ENCODE assay signal across 11 mouse cellular contexts in genomic region chrX:140857445-140857844, GRCm38 (mm10). TPM values are rescaled to one million over a fixed set of nuclear protein-coding genes. Genes with fewer than 3 reads are reported as not detected.
DNase-seq lines count a peak whose midpoint lies in the region; ATAC-seq and TF ChIP-seq lines count a peak whose summit lies in the region.
"Had no signal": no experiment of that assay in that cellular context is flagged by ENCODE, and none has a peak within 500 bp of the region (broad histone marks: within the 10 kb centered on the region; RNA-seq: fewer than 3 reads in every experiment).

No protein-coding gene starts in this region.

- H3K36me3 ChIP-seq in kidney, adult 2 months (ENCODE audit: control insufficient read depth, insufficient read depth, low read length) = no peaks in the 10 kb centered on the region
- H3K36me3 ChIP-seq in MEL (ENCODE audit: control insufficient read depth in 1 of 2, insufficient read depth in 2 of 2, low read length in 2 of 2) = no peaks in the 10 kb centered on the region
- H3K36me3 ChIP-seq: limb, embryonic 12.5 days had no signal

- no peak for TF ChIP-seq EP300 in MEL (IDR thresholded peaks at IDR 0.05; ENCODE audit: low read depth in 1 of 2, low read length in 2 of 2)

- TF ChIP-seq CTCF in kidney, adult 2 months (conservative IDR thresholded peaks at IDR 0.05; ENCODE audit: insufficient read depth, insufficient read length, low read depth, low read length) = no peak
- TF ChIP-seq CTCF in MEL (IDR thresholded peaks at IDR 0.05 in 2 of 3, conservative IDR thresholded peaks at IDR 0.05 in 1 of 3; ENCODE audit: control insufficient read depth in 1 of 3, insufficient read depth in 1 of 3, low read depth in 2 of 3, low read length in 3 of 3, poor library complexity in 1 of 3, severe bottlenecking in 1 of 3) = peak; percentile 19 to 67 (median 57); a peak in 5 of 6 replicates

- no peak for ATAC-seq in erythroblast, adult 5-6 weeks (replicated peaks; ENCODE audit: low FRiP score, poor library complexity, severe bottlenecking)

- H3K9ac ChIP-seq in MEL (ENCODE audit: control insufficient read depth, low read depth, low read length, poor library complexity, severe bottlenecking) = no peak overlapping the region
- H3K9ac ChIP-seq: limb, embryonic 12.5 days had no signal

- H3K79me2 ChIP-seq in MEL (ENCODE audit: control insufficient read depth, insufficient read depth, low read length, poor library complexity) = no peaks in the 10 kb centered on the region

- WGBS in kidney, adult 2 months = 51% methylated on average over 2 of the region's 2 CpGs

- TF ChIP-seq RAD21 in MEL (IDR thresholded peaks at IDR 0.05; ENCODE audit: low read depth, low read length) = peak; percentile 47

- no peak overlapping the region for H3K4me3 ChIP-seq in kidney, adult 2 months (ENCODE audit: insufficient read depth, low read depth, low read length)
- no peak overlapping the region for H3K4me3 ChIP-seq in MEL (ENCODE audit: control insufficient read depth in 1 of 2, insufficient read depth in 1 of 2, low read depth in 2 of 2, low read length in 2 of 2)
- H3K4me3 ChIP-seq: limb, embryonic 12.5 days had no signal

- H3K4me1 ChIP-seq in kidney, adult 2 months (ENCODE audit: control insufficient read depth, insufficient read depth, low read length) = no peaks in the 10 kb centered on the region
- H3K4me1 ChIP-seq in MEL (ENCODE audit: control insufficient read depth in 1 of 2, insufficient read depth in 2 of 2, low read length in 2 of 2) = no peaks in the 10 kb centered on the region
- H3K4me1 ChIP-seq: limb, embryonic 12.5 days had no signal

- no peak for TF ChIP-seq POLR2A in kidney, adult 2 months (IDR thresholded peaks at IDR 0.05; ENCODE audit: low read depth, low read length)
- no peak for TF ChIP-seq POLR2A in MEL (IDR thresholded peaks at IDR 0.05; ENCODE audit: control insufficient read depth in 1 of 2, insufficient read depth in 1 of 2, low read depth in 1 of 2, low read length in 2 of 2, poor library complexity in 1 of 2)

- no peaks in the 10 kb centered on the region for H3K27me3 ChIP-seq in kidney, adult 2 months (replicated peaks; ENCODE audit: control insufficient read depth, insufficient read depth, low read length)
- H3K27me3 ChIP-seq in MEL (ENCODE audit: control insufficient read depth in 1 of 2, insufficient read depth in 2 of 2, low read length in 2 of 2) = no peaks in the 10 kb centered on the region; a peak in 1 of 4 replicates

- peak; percentile 3 for DNase-seq in kidney, adult 2 months
- no peak for DNase-seq in kidney, postnatal 36 days
- DNase-seq in 416B (ENCODE audit: low read depth) = peak; percentile 46
- peak; percentile 61 for DNase-seq in MEL (ENCODE audit: low read depth, low spot score)
- peak; percentile 9 for DNase-seq in embryo, embryonic 9.5 days (ENCODE audit: extremely low spot score)
- DNase-seq in urinary bladder, adult 18-20 months (ENCODE audit: low spot score in 2 of 2) = no peak
- no peak for DNase-seq in urinary bladder, postnatal 4 days (ENCODE audit: low spot score in 2 of 2)
- DNase-seq: adrenal gland, postnatal 25 days had no signal

- no peaks in the 10 kb centered on the region for H3K9me3 ChIP-seq in MEL (replicated peaks; ENCODE audit: insufficient read depth, low read length)
- H3K9me3 ChIP-seq: limb, embryonic 12.5 days had no signal

- no peak overlapping the region for H3K27ac ChIP-seq in kidney, adult 2 months (ENCODE audit: insufficient read depth, low read depth, low read length)
- H3K27ac ChIP-seq in MEL (ENCODE audit: control insufficient read depth, low read depth, low read length) = no peak overlapping the region
- H3K27ac ChIP-seq: limb, embryonic 12.5 days had no signal

TF ChIP-seq in MEL, 35 proteins besides CTCF, POLR2A, EP300 and RAD21:
- TF ChIP-seq ZNF384 (IDR thresholded peaks at IDR 0.05; ENCODE audit: low read depth, low read length) = peak; percentile 97
- no peak for TF ChIP-seq RCOR1 (IDR thresholded peaks at IDR 0.05; ENCODE audit: low read depth, low read length)
- TF ChIP-seq JUND (IDR thresholded peaks at IDR 0.05; ENCODE audit: low read depth, low read length) = no peak
- TF ChIP-seq SMC3 (IDR thresholded peaks at IDR 0.05; ENCODE audit: low read depth, low read length) = peak; percentile 53
- no peak for TF ChIP-seq POLR2AphosphoS2 (IDR thresholded peaks at IDR 0.05; ENCODE audit: low read length)
- TF ChIP-seq USF1 (IDR thresholded peaks at IDR 0.05; ENCODE audit: low read depth, low read length) = no peak
- no peak for TF ChIP-seq POLR2AphosphoS5 (IDR thresholded peaks at IDR 0.05; ENCODE audit: borderline replicate concordance, low read depth, low read length)
- no peak for TF ChIP-seq UBTF (IDR thresholded peaks at IDR 0.05; ENCODE audit: borderline replicate concordance, insufficient read depth, low read depth, low read length)
- TF ChIP-seq ETS1 (IDR thresholded peaks at IDR 0.05; ENCODE audit: low read depth, low read length) = no peak
- no peak for TF ChIP-seq CHD1 (IDR thresholded peaks at IDR 0.05; ENCODE audit: low read depth, low read length)
- TF ChIP-seq GATA1 (IDR thresholded peaks at IDR 0.05; ENCODE audit: low read depth, low read length) = no peak
- no peak for TF ChIP-seq TAL1 (IDR thresholded peaks at IDR 0.05; ENCODE audit: low read length)
TF ChIP-seq in MEL: peak in this region for 2.

RNA-seq across cellular contexts. Expression of gene Tex13b, which starts 44.2 kb away (rescaled TPM):
- not detected in 2 replicates for polyA plus RNA-seq in kidney, adult 2 months (2012; rRNA removed)
- not detected in 2 replicates for total RNA-seq in MEL (2012; rRNA removed)
- polyA plus RNA-seq in MEL (2012; ENCODE audit: insufficient read depth in 1 of 2, insufficient read length in 2 of 2, low read depth in 1 of 2, low replicate concordance in 2 of 2, missing spikeins in 1 of 2) = not detected
- total RNA-seq in erythroblast, adult 5-6 weeks (2015; ENCODE audit: low replicate concordance) = not detected in 2 replicates
- total RNA-seq in erythroblast, adult 5-6 weeks (2017; ENCODE audit: low replicate concordance) = not detected in 2 replicates
- total RNA-seq: adrenal gland, postnatal 25 days had no signal
- polyA plus RNA-seq: heart, embryonic 16.5 days; limb, embryonic 12.5 days had no signal

RNA-seq across cellular contexts. Expression of gene Vsig1, which starts 50.0 kb away (rescaled TPM):
- polyA plus RNA-seq in kidney, adult 2 months (2012; rRNA removed) = 0.06 and 0.11 TPM in 2 replicates
- not detected in 2 replicates for total RNA-seq in MEL (2012; rRNA removed)
- not detected for polyA plus RNA-seq in MEL (2012; ENCODE audit: insufficient read depth in 1 of 2, insufficient read length in 2 of 2, low read depth in 1 of 2, low replicate concordance in 2 of 2, missing spikeins in 1 of 2)
- total RNA-seq in erythroblast, adult 5-6 weeks (2015; ENCODE audit: low replicate concordance) = not detected in 2 replicates
- total RNA-seq in erythroblast, adult 5-6 weeks (2017; ENCODE audit: low replicate concordance) = not detected in 2 replicates
- total RNA-seq: adrenal gland, postnatal 25 days had no signal
- polyA plus RNA-seq: heart, embryonic 16.5 days; limb, embryonic 12.5 days had no signal

Comparison
In these comparisons a context has a peak if more than half of its experiments do, and no peak if none do; other contexts are left out.
1. DNase-seq: peak in kidney, adult 2 months (single experiment), 416B (single experiment), MEL (single experiment) and embryo, embryonic 9.5 days (single experiment); none in kidney, postnatal 36 days (0 of 2), urinary bladder, adult 18-20 months (0 of 2) and urinary bladder, postnatal 4 days (0 of 2).